Comparison of ENCODE assay signal across 7 mouse cellular contexts in genomic region chr17:87637056-87637389, GRCm38 (mm10). TPM values are rescaled to one million over a fixed set of nuclear protein-coding genes. Genes with fewer than 3 reads are reported as not detected.
A peak's percentile ranks its signal among the peaks of the same experiment; 100 is the strongest.
DNase-seq lines count a peak whose midpoint lies in the region; ATAC-seq and TF ChIP-seq lines count a peak whose summit lies in the region.

No protein-coding gene starts in this region.

- H3K9ac ChIP-seq in CH12.LX (ENCODE audit: insufficient read depth, low read depth) = no peak overlapping the region
- no peak overlapping the region for H3K9ac ChIP-seq in liver, embryonic 16.5 days (ENCODE audit: low read depth, low read length)
- peak overlapping the region; percentile 42 for H3K9ac ChIP-seq in stomach, embryonic 15.5 days

- no peak for DNase-seq in CH12.LX (ENCODE audit: extremely low read depth)
- peak; percentile 35 for DNase-seq in T-cell, adult 2 months (ENCODE audit: low spot score)
- DNase-seq in left cerebral cortex, postnatal 25 days (ENCODE audit: low spot score in 2 of 2) = no peak

- dilution Hi-C loops in CH12.LX (cut with MboI; ENCODE audit: extremely low pct_ligation_motif_present, extremely low pct_unique_long_range_greater_than_20kb, low sequenced_read_pairs) = no loop called here

- peak; percentile 67 for ATAC-seq in inflammation-experienced regulatory T-cells, adult 6 months
- ATAC-seq in liver, embryonic 16.5 days (ENCODE audit: low read depth) = no peak
- ATAC-seq in stomach, embryonic 15.5 days (ENCODE audit: insufficient read depth, low FRiP score, low read depth) = peak; percentile 66; the same call in 1 of the 2 replicates
- no peak for ATAC-seq in granulocyte monocyte progenitor cell, adult 5-6 weeks (replicated peaks; ENCODE audit: poor library complexity, severe bottlenecking)

- no peak for TF ChIP-seq RAD21 in CH12.LX (IDR thresholded peaks at IDR 0.05; ENCODE audit: low read depth, low read length)

- peak overlapping the region; percentile 18 for H3K4me2 ChIP-seq in CH12.LX (ENCODE audit: insufficient read depth, low read depth, poor library complexity, severe bottlenecking)
- H3K4me2 ChIP-seq in liver, embryonic 16.5 days (ENCODE audit: low read depth, low read length) = peak overlapping the region; percentile 69
- peak overlapping the region; percentile 67 for H3K4me2 ChIP-seq in stomach, embryonic 15.5 days

- no peak for TF ChIP-seq CTCF in CH12.LX (conservative IDR thresholded peaks at IDR 0.05 in 1 of 2, IDR thresholded peaks at IDR 0.05 in 1 of 2; ENCODE audit: low read depth in 2 of 2, low read length in 2 of 2)

- peaks cover 0 to 20% of the 10 kb centered on the region in 2 experiments; a peak in 2 of 4 replicates for H3K4me1 ChIP-seq in CH12.LX (ENCODE audit: control insufficient read depth in 1 of 2, insufficient read depth in 2 of 2)
- no peaks in the 10 kb centered on the region for H3K4me1 ChIP-seq in liver, embryonic 16.5 days (ENCODE audit: control insufficient read depth, low read depth, low read length)
- peaks cover 4% of the 10 kb centered on the region; the same call in 1 of the 2 replicates for H3K4me1 ChIP-seq in stomach, embryonic 15.5 days

- peaks cover 46% of the 10 kb centered on the region for H3K27me3 ChIP-seq in CH12.LX (replicated peaks)
- H3K27me3 ChIP-seq in liver, embryonic 16.5 days (ENCODE audit: control insufficient read depth, insufficient read depth, low read depth, low read length) = peaks cover 40% of the 10 kb centered on the region
- peaks cover 17% of the 10 kb centered on the region for H3K27me3 ChIP-seq in stomach, embryonic 15.5 days (replicated peaks)

- TF ChIP-seq POLR2A in CH12.LX (IDR thresholded peaks at IDR 0.05; ENCODE audit: low read depth, low read length) = no peak

- H3K36me3 ChIP-seq in CH12.LX (replicated peaks in 1 of 2; ENCODE audit: control insufficient read depth in 1 of 2, insufficient read depth in 1 of 2, low read length in 1 of 2) = no peaks in the 10 kb centered on the region
- H3K36me3 ChIP-seq in liver, embryonic 16.5 days (ENCODE audit: control insufficient read depth, insufficient read depth) = no peaks in the 10 kb centered on the region
- no peaks in the 10 kb centered on the region for H3K36me3 ChIP-seq in stomach, embryonic 15.5 days

- 4% methylated on average over 21 of the region's 22 CpGs for WGBS in liver, embryonic 16.5 days (ENCODE audit: insufficient replicate concordance)
- WGBS in stomach, embryonic 15.5 days = 3% methylated on average over 22 of the region's 22 CpGs

- no peak for TF ChIP-seq EP300 in CH12.LX (IDR thresholded peaks at IDR 0.05; ENCODE audit: low read length)

- in situ Hi-C loops in CH12.LX (cut with MboI; ENCODE audit: low pct_ligation_motif_present, low pct_unique_long_range_greater_than_20kb, low sequenced_read_pairs) = no loop called here

- no peak overlapping the region for H3K27ac ChIP-seq in CH12.LX (ENCODE audit: insufficient read depth, low read depth)
- H3K27ac ChIP-seq in liver, embryonic 16.5 days (ENCODE audit: low read length) = no peak overlapping the region
- peak overlapping the region; percentile 89 for H3K27ac ChIP-seq in stomach, embryonic 15.5 days

- intact Hi-C loops in left cerebral cortex, postnatal 25 days (cut with DNase I) = no loop called here

- peak overlapping the region in 2 of 3 experiments; percentile 53 to 80 for H3K4me3 ChIP-seq in CH12.LX (replicated peaks in 1 of 3; ENCODE audit: low read depth in 2 of 3, low read length in 2 of 3, poor library complexity in 1 of 3)
- H3K4me3 ChIP-seq in liver, embryonic 16.5 days (ENCODE audit: low read depth, low read length) = peak overlapping the region; percentile 57
- H3K4me3 ChIP-seq in stomach, embryonic 15.5 days (replicated peaks) = peak overlapping the region; percentile 53

- no peaks in the 10 kb centered on the region for H3K9me3 ChIP-seq in CH12.LX (replicated peaks; ENCODE audit: low read length)
- H3K9me3 ChIP-seq in liver, embryonic 16.5 days (replicated peaks; ENCODE audit: control insufficient read depth, low read length) = no peaks in the 10 kb centered on the region
- no peaks in the 10 kb centered on the region for H3K9me3 ChIP-seq in stomach, embryonic 15.5 days

- no peaks in the 10 kb centered on the region for H3K79me2 ChIP-seq in CH12.LX (replicated peaks; ENCODE audit: control insufficient read depth, extremely low read depth, insufficient read depth, poor library complexity, severe bottlenecking)

TF ChIP-seq in CH12.LX, 34 proteins besides CTCF, POLR2A, EP300 and RAD21:
- TF ChIP-seq KAT2A (IDR thresholded peaks at IDR 0.05; ENCODE audit: insufficient replicate concordance, low read length) (0 out of 2 replicates have a peak, but pooled peaks have one; percentile 14), ZKSCAN1 (IDR thresholded peaks at IDR 0.05; ENCODE audit: borderline replicate concordance, low read depth, low read length) (no peak), CHD1 (IDR thresholded peaks at IDR 0.05; ENCODE audit: low read depth, low read length) (no peak), SMC3 (IDR thresholded peaks at IDR 0.05; ENCODE audit: low read depth, low read length) (no peak)

RNA-seq across cellular contexts. Expression of gene Epcam, which starts 1.2 kb away (rescaled TPM):
- total RNA-seq in CH12.LX (2012; rRNA removed) (5.0 and 13.4 TPM in 2 replicates), CH12.LX (2014; rRNA removed) (1.4 and 1.9 TPM in 2 replicates)
- 1.9 TPM in 2 replicates for polyA plus RNA-seq in CH12.LX (2012; ENCODE audit: insufficient read length, low read depth)
- polyA plus RNA-seq in inflammation-experienced regulatory T-cells, adult 6 months (2017; shearing (Covaris generic)) = 1 to 10 TPM; 1.9 to 4.6 (median 2.0) TPM
- 1.0 and 8.1 TPM in 2 replicates for polyA plus RNA-seq in liver, embryonic 16.5 days (2015; fragmentation: Nextera tagmentation; extraction: Ambion mirVana)
- polyA plus RNA-seq in stomach, embryonic 15.5 days (2015; fragmentation: Nextera tagmentation; extraction: Ambion mirVana) = 495 and 535 TPM in 2 replicates
- total RNA-seq in left cerebral cortex, postnatal 25 days (2021) = under 1 TPM in 1 of 2 experiments, not detected in 1; 0.18 TPM
- total RNA-seq in granulocyte monocyte progenitor cell, adult 5-6 weeks (2014; fragmentation: Nextera tagmentation) = not detected in 2 replicates
- total RNA-seq in granulocyte monocyte progenitor cell, adult 5-6 weeks (2017) = 0.15 and 0.26 TPM in 2 replicates

RNA-seq across cellular contexts. Expression of gene Msh2, which starts 35.1 kb away (rescaled TPM):
- total RNA-seq in CH12.LX (2012; rRNA removed) = 34.8 and 37.0 TPM in 2 replicates
- total RNA-seq in CH12.LX (2014; rRNA removed) = 47.0 and 47.5 TPM in 2 replicates
- 45.8 and 48.2 TPM in 2 replicates for polyA plus RNA-seq in CH12.LX (2012; ENCODE audit: insufficient read length, low read depth)
- 10 to 100 TPM; 48.8 to 53.9 (median 51.0) TPM for polyA plus RNA-seq in inflammation-experienced regulatory T-cells, adult 6 months (2017; shearing (Covaris generic))
- 23.3 and 25.9 TPM in 2 replicates for polyA plus RNA-seq in liver, embryonic 16.5 days (2015; fragmentation: Nextera tagmentation; extraction: Ambion mirVana)
- 64.0 and 71.4 TPM in 2 replicates for polyA plus RNA-seq in stomach, embryonic 15.5 days (2015; fragmentation: Nextera tagmentation; extraction: Ambion mirVana)
- total RNA-seq in left cerebral cortex, postnatal 25 days (2021) = 10 to 100 TPM; 27.2 to 29.1 TPM
- total RNA-seq in granulocyte monocyte progenitor cell, adult 5-6 weeks (2014; fragmentation: Nextera tagmentation) = 51.5 and 51.7 TPM in 2 replicates
- total RNA-seq in granulocyte monocyte progenitor cell, adult 5-6 weeks (2017) = 83.1 and 94.5 TPM in 2 replicates

Comparison
In these comparisons a context has a peak if more than half of its experiments do, and no peak if none do; other contexts are left out.
1. H3K4me2 ChIP-seq: peak in every context shown above with its lines; median percentile 69 in liver, embryonic 16.5 days; 67 in stomach, embryonic 15.5 days; 18 in CH12.LX.
2. ATAC-seq: peak in inflammation-experienced regulatory T-cells, adult 6 months (single experiment) and stomach, embryonic 15.5 days (single experiment); none in liver, embryonic 16.5 days (single experiment) and granulocyte monocyte progenitor cell, adult 5-6 weeks (single experiment).
3. RNA of gene Epcam, which starts 1.2 kb away (polyA plus RNA-seq): 495 to 535 TPM in stomach, embryonic 15.5 days; 1.0 to 8.1 TPM in liver, embryonic 16.5 days, 1.9 to 4.6 TPM in inflammation-experienced regulatory T-cells, adult 6 months and 1.9 TPM in CH12.LX; every median in the first group is over 10 times any median in the second.
4. Peak in every context shown above with its lines, with median percentiles within 50 percentile points of each other: H3K4me3 ChIP-seq.